Mouse (Mus musculus) urinary bladder, postnatal 10 days (tissue): Measurements from ENCODE around the gene Gpr176.
"Not testable (repeated sequence)": the region's sequence is repeated elsewhere in the genome, so short reads cannot be mapped to it uniquely, and the experiment has no call there.

Experiments
- DNase-seq: peaks from one replicate; pipeline ENCODE4 v3.0.0; 2022; ENCODE audit warnings: low spot score

The Gpr176 gene

GRCm38 (mm10) chr2:118301041-118301545, 72.1 kb downstream of the Gpr176 start:
- no peak for DNase-seq

GRCm38 (mm10) chr2:118299981-118300380, 73.2 kb downstream of the Gpr176 start:
- no peak for DNase-seq

- no peak for DNase-seq
These were observed 74.6 kb downstream of the Gpr176 start for GRCm38 (mm10) chr2:118298601-118299000.

DNA sequence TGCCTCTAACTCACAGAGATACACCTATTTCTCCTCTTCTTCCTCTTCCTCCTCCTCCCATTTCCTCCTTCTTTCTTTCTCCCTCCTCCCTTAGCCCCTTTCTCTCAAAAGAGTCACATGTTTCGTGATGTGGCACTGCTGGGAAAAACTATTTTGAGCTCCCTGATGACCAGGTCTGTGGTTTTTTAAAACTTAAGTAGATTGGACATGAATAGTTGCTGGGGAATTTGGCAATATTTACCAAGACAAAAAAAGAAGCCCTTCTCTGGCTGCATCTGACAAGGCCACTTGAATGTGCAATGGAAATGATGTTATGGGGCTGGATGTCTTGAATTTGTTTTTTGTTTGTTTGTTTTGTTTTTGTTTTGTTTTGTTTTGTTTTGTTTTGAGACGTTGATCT, 75.3 kb downstream of the Gpr176 start:
- DNase-seq = no peak

DNA sequence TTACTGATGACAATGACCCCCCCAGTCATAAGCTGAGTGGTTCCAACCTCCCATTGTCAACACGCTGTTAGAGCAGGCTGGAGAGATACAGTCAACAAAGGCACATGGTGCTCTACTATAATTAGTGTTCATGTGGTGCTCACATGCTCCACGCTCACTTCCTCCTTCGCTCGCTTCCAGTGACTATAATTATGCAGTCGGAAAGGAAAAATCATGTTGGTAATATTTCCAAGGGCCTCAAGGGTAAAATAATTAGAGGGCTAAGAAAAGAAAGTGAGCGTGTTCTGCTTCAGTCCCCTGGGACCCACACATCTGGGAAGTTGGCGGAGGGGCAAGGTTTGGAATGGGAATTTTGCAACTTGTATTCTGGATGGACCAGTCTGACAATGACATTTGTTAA, 77.7 kb downstream of the Gpr176 start:
- DNase-seq = no peak

GRCm38 (mm10) chr2:118293583-118293982, 79.6 kb downstream of the Gpr176 start:
- DNase-seq = no peak

DNA sequence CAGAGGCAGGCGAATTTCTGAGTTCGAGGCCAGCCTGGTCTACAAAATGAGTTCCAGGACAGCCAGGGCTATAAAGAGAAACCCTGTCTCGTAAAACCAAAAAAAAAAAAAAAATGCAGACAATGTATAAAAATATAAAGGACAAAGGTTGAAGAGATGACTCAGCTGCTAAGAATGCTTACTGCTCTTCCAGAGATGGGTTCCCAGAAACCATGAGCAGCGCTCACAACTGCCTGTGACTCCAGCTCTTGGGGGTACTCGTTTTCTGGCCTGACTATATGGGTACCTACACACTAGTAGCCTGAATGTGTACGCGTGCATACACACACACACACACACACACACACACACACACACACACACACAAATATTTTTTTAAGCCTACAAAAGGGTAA, 84.2 kb downstream of the Gpr176 start:
- DNase-seq = not testable (repeated sequence)

GRCm38 (mm10) chr2:118288326-118289065, 84.7 kb downstream of the Gpr176 start:
- no peak for DNase-seq

DNA sequence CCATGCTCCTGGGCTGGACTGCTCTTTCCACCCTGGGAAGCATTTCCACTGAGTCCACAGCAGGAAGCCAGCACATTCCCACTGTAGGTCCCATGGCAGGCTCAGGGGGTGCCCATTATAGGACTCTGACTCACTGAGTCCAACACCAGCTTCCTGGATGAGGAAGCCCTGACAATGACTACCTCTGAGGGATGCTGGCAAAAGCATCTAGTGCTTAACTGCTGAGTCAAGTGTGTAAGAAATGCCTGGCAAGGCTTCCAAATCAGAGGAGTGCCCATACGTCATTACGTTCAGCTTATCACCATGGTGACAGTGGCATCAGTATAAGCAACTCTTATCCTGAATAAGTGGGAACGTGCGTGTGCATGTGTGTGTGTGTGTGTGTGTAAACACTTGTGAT, 85.5 kb downstream of the Gpr176 start:
- DNase-seq = no peak

DNA sequence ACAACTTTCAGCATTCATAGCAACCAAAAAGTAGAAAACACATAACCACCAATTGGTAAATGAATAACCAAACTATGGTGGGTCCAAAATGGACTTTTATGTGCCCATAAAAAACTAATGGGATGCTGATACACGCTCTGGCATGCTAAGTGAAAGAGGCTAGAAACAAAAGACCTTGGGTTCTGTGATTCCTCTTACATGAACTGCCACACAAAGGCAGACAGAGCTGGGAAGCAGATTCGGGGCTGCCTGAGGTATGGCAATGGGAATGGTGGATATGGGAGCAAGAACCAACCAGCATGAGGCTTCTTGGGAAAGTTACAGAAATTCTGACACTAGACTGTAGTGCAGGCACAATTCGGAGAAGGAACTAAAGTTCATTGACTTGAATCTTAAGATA, 90.8 kb downstream of the Gpr176 start:
- no peak for DNase-seq

- DNase-seq = no peak
These were observed 95.0 kb downstream of the Gpr176 start for GRCm38 (mm10) chr2:118278249-118278648.

DNA sequence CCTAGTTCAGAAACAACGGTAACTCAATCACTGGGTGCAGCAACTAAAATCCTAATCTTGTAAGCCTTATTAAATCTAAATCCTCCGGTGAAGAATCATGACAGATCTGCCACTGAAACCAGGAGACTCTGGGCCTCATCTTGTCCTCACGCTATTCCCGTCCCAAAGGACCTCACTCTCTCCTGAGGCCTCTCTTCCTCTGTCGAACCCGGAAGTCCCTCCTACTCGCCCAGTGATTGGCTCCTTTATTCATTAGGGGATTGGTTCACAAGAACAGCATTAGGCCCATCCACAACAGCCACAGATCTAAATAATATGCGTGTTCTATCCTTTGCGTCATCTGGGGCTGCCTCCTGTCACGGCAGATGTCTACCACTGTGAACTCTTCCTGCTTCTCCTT, 101.6 kb downstream of the Gpr176 start:
- no peak for DNase-seq

DNA sequence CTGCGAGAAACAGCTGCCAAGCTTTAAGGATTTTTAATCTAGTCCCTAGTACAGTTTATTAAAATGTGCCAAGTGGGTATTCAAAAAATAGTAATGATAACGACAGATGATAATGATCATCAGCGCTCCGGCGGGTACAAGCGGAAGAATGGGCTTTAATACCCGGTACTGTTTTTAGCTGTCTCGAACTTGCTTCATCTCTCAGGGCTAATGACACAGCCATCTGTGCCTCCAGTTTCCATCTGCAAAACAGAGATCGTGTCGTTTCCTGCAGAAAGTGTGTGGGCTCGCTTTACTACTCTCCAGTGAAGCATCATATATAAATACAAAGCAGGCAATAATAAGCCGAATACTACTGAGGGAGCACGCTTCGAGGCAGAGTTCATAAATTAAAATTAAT, 103.0 kb downstream of the Gpr176 start:
- no peak for DNase-seq

GRCm38 (mm10) chr2:118263914-118264201, 109.4 kb downstream of the Gpr176 start:
- DNase-seq = no peak

GRCm38 (mm10) chr2:118263151-118263913, 109.9 kb downstream of the Gpr176 start:
- no peak for DNase-seq

GRCm38 (mm10) chr2:118262673-118263072, 110.5 kb downstream of the Gpr176 start:
- DNase-seq = no peak

DNA sequence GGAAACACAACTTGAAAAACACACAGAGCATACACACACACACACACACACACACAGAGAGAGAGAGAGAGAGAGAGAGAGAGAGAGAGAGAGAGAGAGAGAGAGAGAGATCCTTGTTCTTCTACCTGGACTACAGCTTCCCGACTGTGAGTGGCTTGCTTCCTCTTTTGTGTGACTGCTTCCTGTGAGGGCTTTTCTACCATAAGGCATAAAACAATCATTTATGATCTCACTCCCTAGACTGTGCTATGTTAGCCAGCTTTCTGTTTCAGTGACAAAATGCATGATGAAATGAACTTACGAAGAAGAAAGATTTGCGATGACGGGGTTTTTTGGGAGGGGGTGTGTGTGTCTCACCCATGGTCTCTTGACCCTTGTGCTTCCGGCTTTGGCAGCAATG, 113.5 kb downstream of the Gpr176 start:
- no peak for DNase-seq

GRCm38 (mm10) chr2:118257094-118257493, 116.1 kb downstream of the Gpr176 start:
- DNase-seq = no peak

GRCm38 (mm10) chr2:118256621-118257053, 116.6 kb downstream of the Gpr176 start, which contains the start of gene Fsip1:
Gene Fsip1 (minus strand): TSS chr2:118256966.
- no peak for DNase-seq

- no peak for DNase-seq
These were observed 118.7 kb downstream of the Gpr176 start for GRCm38 (mm10) chr2:118254516-118254915.

DNA sequence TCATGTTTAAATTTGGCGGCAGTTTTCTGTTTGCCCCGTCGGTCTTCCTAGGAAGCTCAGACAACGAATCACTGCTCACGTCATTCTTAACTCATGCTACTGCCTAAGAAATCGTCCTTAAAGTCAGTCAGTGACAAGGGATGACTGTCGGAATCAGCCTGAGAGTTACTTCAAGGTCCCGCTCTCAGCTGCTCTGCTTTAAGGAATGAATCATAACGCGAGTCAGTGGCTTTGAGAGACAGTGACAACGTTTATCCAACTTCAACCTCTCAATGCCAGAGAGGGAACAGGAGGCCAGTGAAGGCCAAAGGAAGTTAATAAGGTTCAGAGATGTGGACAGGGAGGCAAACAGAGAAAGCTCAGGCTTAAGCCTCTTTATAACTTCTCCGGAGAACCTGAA, 124.3 kb downstream of the Gpr176 start:
- no peak for DNase-seq

GRCm38 (mm10) chr2:118248016-118248415, 125.2 kb downstream of the Gpr176 start:
- DNase-seq = no peak

- DNase-seq = peak; percentile 18
These were observed 127.3 kb downstream of the Gpr176 start for GRCm38 (mm10) chr2:118245914-118246313.
